Mouse (Mus musculus) embryonic fibroblast, embryonic 13.5 days (primary cell): ENCODE results near the gene Gm10203. TPM values are rescaled to one million over a fixed set of nuclear protein-coding genes. Genes with fewer than 3 reads are reported as not detected.
"Not testable (repeated sequence)": the region's sequence is repeated elsewhere in the genome, so short reads cannot be mapped to it uniquely, and the experiment has no call there.

ENCODE experiments used
- H3K27ac ChIP-seq: 2 replicates; pipeline ENCODE4 v1.5.1; 2012; ENCODE audit warnings: low read length, control low read depth, inconsistent platforms; ENCODE audit not compliant: insufficient read depth
- H3K4me1 ChIP-seq: 2 replicates; pipeline ENCODE4 v1.6.1; 2011; ENCODE audit warnings: low read length; ENCODE audit not compliant: control insufficient read depth, insufficient read depth
- H3K4me3 ChIP-seq: 2 replicates; pipeline ENCODE4 v1.5.1; 2011; ENCODE audit warnings: mild to moderate bottlenecking, control low read depth, low read length; ENCODE audit not compliant: insufficient read depth
- CTCF ChIP-seq: IDR thresholded peaks from 2 replicates; pipeline ENCODE4 v1.5.1; 2011; ENCODE audit warnings: mild to moderate bottlenecking, control low read depth, low read length, moderate library complexity, borderline replicate concordance; ENCODE audit not compliant: insufficient read depth
- POLR2A ChIP-seq: IDR thresholded peaks from 2 replicates; pipeline ENCODE4 v1.6.1; 2011; ENCODE audit warnings: low read depth, mild to moderate bottlenecking, control low read depth, low read length, moderate library complexity
- polyA plus RNA-seq: library from polyadenylated mRNA; stranded (reverse); fragments of >200 nt; gene quantifications from 2 replicates; pipeline ENCODE4 v1.2.4, GENCODE M21; 2011; ENCODE audit warnings: low read depth; ENCODE audit not compliant: missing spikeins, insufficient read length

The Gm10203 gene
- polyA plus RNA-seq, 1 experiment, result not detected

GRCm38 (mm10) chr6:149152119-149152518 is 22.1 kb downstream of the Gm10203 start:
- no peak overlapping the region for H3K27ac ChIP-seq
- H3K4me1 ChIP-seq, result no peaks in the 10 kb centered on the region
- H3K4me3 ChIP-seq, result no peak overlapping the region
- TF ChIP-seq POLR2A (no peak), CTCF (no peak)

- Histone ChIP-seq H3K4me3 (no peak overlapping the region), H3K27ac (no peak overlapping the region), H3K4me1 (no peaks in the 10 kb centered on the region)
- TF ChIP-seq POLR2A (no peak), CTCF (no peak)
Measured at GRCm38 (mm10) chr6:149153473-149154115, 23.6 kb downstream of the Gm10203 start.

- H3K4me1 ChIP-seq, result no peaks in the 10 kb centered on the region
- TF ChIP-seq CTCF, result no peak
- no peak for TF ChIP-seq POLR2A
- no peak overlapping the region for H3K4me3 ChIP-seq
- no peak overlapping the region for H3K27ac ChIP-seq
Measured at GRCm38 (mm10) chr6:149154116-149155030, 24.4 kb downstream of the Gm10203 start.

GRCm38 (mm10) chr6:149155031-149155841 is 25.3 kb downstream of the Gm10203 start:
- Histone ChIP-seq H3K27ac (no peak overlapping the region), H3K4me1 (no peaks in the 10 kb centered on the region)
- TF ChIP-seq CTCF (no peak), POLR2A (no peak)

GRCm38 (mm10) chr6:149167038-149167437 is 37.1 kb downstream of the Gm10203 start:
- H3K4me1 ChIP-seq, H3K4me3 ChIP-seq, H3K27ac ChIP-seq: not testable (repeated sequence)

More at GRCm38 (mm10) chr6:149155031-149155841, 25.3 kb downstream of the Gm10203 start:
- no peak overlapping the region for H3K4me3 ChIP-seq

- no peak overlapping the region for H3K27ac ChIP-seq
- no peak overlapping the region for H3K4me3 ChIP-seq
- TF ChIP-seq POLR2A, result no peak
- no peak for TF ChIP-seq CTCF
- no peaks in the 10 kb centered on the region for H3K4me1 ChIP-seq
Measured at GRCm38 (mm10) chr6:149167672-149168071, 37.7 kb downstream of the Gm10203 start.

- Histone ChIP-seq H3K4me3 (no peak overlapping the region), H3K27ac (no peak overlapping the region), H3K4me1 (no peaks in the 10 kb centered on the region)
- TF ChIP-seq POLR2A (no peak), CTCF (no peak)
Measured at GRCm38 (mm10) chr6:149168436-149168835, 38.5 kb downstream of the Gm10203 start.

GRCm38 (mm10) chr6:149169965-149170364 is 40.0 kb downstream of the Gm10203 start:
- H3K27ac ChIP-seq, H3K4me1 ChIP-seq, H3K4me3 ChIP-seq: not testable (repeated sequence)

- Histone ChIP-seq H3K4me3 (no peak overlapping the region), H3K4me1 (no peaks in the 10 kb centered on the region), H3K27ac (no peak overlapping the region)
- TF ChIP-seq CTCF (no peak), POLR2A (no peak)
Measured at GRCm38 (mm10) chr6:149173831-149174625, 44.1 kb downstream of the Gm10203 start.
